Mouse (Mus musculus) limb, embryonic 11.5 days (tissue): ENCODE data around the gene Pde7b. TPM values are rescaled to one million over a fixed set of nuclear protein-coding genes. Genes with fewer than 3 reads are reported as not detected.
"Not testable (repeated sequence)": the region's sequence is repeated elsewhere in the genome, so short reads cannot be mapped to it uniquely, and the experiment has no call there.

Experiments
- ATAC-seq: fragments of 200-750 bp; cut with Nextera tagmentation; 2 replicates; pipeline ENCODE4 v1.8.0; 2017; ENCODE audit warnings: low read depth; ENCODE audit not compliant: insufficient number of reproducible peaks, low FRiP score, low TSS enrichment
- DNase-seq: peaks from one replicate; pipeline ENCODE4 v3.0.0-alpha.2; 2015; ENCODE audit warnings: low spot score
- H3K27ac ChIP-seq: fragments of 300-500 bp; sonication (generic); replicated peaks from 2 replicates; pipeline ENCODE4 v1.5.1; 2014; ENCODE audit warnings: low read depth, mild to moderate bottlenecking, low read length
- H3K27me3 ChIP-seq: fragments of 300-500 bp; sonication (generic); 2 replicates; pipeline ENCODE4 v1.6.1; 2014; ENCODE audit warnings: mild to moderate bottlenecking, low read length, mixed read lengths; ENCODE audit not compliant: control insufficient read depth, insufficient read depth
- H3K36me3 ChIP-seq: fragments of 300-500 bp; sonication (generic); 2 replicates; pipeline ENCODE4 v1.6.1; 2014; ENCODE audit warnings: mild to moderate bottlenecking, low read length, moderate library complexity, mixed read lengths; ENCODE audit not compliant: control insufficient read depth, insufficient read depth
- H3K4me1 ChIP-seq: fragments of 300-500 bp; sonication (generic); 2 replicates; pipeline ENCODE4 v1.6.1; 2014; ENCODE audit warnings: low read length, mixed read lengths; ENCODE audit not compliant: control insufficient read depth, insufficient read depth
- H3K4me2 ChIP-seq: fragments of 300-500 bp; sonication (generic); 2 replicates; pipeline ENCODE4 v1.6.1; 2014; ENCODE audit warnings: low read depth, mild to moderate bottlenecking, moderate library complexity; ENCODE audit not compliant: severe bottlenecking
- H3K4me3 ChIP-seq: fragments of 300-500 bp; sonication (generic); 2 replicates; pipeline ENCODE4 v1.5.1; 2014; ENCODE audit warnings: low read depth, low read length
- H3K9ac ChIP-seq: fragments of 300-500 bp; sonication (generic); 2 replicates; pipeline ENCODE4 v1.6.1; 2014; ENCODE audit warnings: mild to moderate bottlenecking, low read length
- H3K9me3 ChIP-seq: fragments of 300-500 bp; sonication (generic); 2 replicates; pipeline ENCODE4 v1.6.1; 2016; ENCODE audit warnings: low read length; ENCODE audit not compliant: control insufficient read depth
- WGBS: fragments of 180-500 bp; shearing (Covaris S2); extraction: QIAGEN DNeasy Blood & Tissue Kit; methylation state at CpG from one replicate; pipeline ENCODE4 v1.1.7; 2014; 5-methylcytosine and 5-hydroxymethylcytosine counted together
- polyA plus RNA-seq: library from polyadenylated mRNA; unstranded; fragments of >200 nt; fragmentation: Nextera tagmentation; extraction: Ambion mirVana; gene quantifications from 2 replicates; pipeline ENCODE4 v1.2.1, GENCODE M21; 2014

The Pde7b gene
- polyA plus RNA-seq, 1 experiment from 2014 or later = 2.3 TPM

GRCm38 (mm10) chr10:20517756-20518528 is 206.9 kb downstream of the Pde7b start:
- not testable (repeated sequence) for H3K36me3 ChIP-seq, H3K9ac ChIP-seq, DNase-seq, H3K27ac ChIP-seq, ATAC-seq, H3K9me3 ChIP-seq, H3K4me1 ChIP-seq, H3K4me3 ChIP-seq, H3K27me3 ChIP-seq, H3K4me2 ChIP-seq
- WGBS = 68% methylated on average over 9 of the region's 9 CpGs

- H3K4me2 ChIP-seq = no peak overlapping the region
- H3K4me3 ChIP-seq = no peak overlapping the region
- no peaks in the 10 kb centered on the region; the same call in 1 of the 2 replicates for H3K4me1 ChIP-seq
- no peak overlapping the region for H3K27ac ChIP-seq
- DNase-seq (no peak), ATAC-seq (no peak)
- 89% methylated on average over 4 of the region's 4 CpGs for WGBS
- no peak overlapping the region for H3K9ac ChIP-seq
- no peaks in the 10 kb centered on the region for H3K27me3 ChIP-seq
- H3K36me3 ChIP-seq = no peaks in the 10 kb centered on the region
- no peaks in the 10 kb centered on the region for H3K9me3 ChIP-seq
Observed at GRCm38 (mm10) chr10:20513891-20514290, 211.0 kb downstream of the Pde7b start.

- Histone ChIP-seq H3K4me3 (no peak overlapping the region), H3K4me2 (no peak overlapping the region), H3K9ac (no peak overlapping the region), H3K27me3 (no peaks in the 10 kb centered on the region), H3K27ac (no peak overlapping the region), H3K36me3 (no peaks in the 10 kb centered on the region), H3K9me3 (no peaks in the 10 kb centered on the region), H3K4me1 (no peaks in the 10 kb centered on the region; the same call in 1 of the 2 replicates)
- DNase-seq (no peak), ATAC-seq (no peak)
- 93% methylated on average over 5 of the region's 5 CpGs for WGBS
Observed at GRCm38 (mm10) chr10:20513461-20513860, 211.4 kb downstream of the Pde7b start.

GRCm38 (mm10) chr10:20509819-20510218 is 215.1 kb downstream of the Pde7b start:
- Histone ChIP-seq H3K4me2 (no peak overlapping the region), H3K36me3 (no peaks in the 10 kb centered on the region), H3K27ac (no peak overlapping the region), H3K9me3 (no peaks in the 10 kb centered on the region), H3K4me3 (no peak overlapping the region), H3K27me3 (no peaks in the 10 kb centered on the region), H3K9ac (no peak overlapping the region), H3K4me1 (peaks cover 5% of the 10 kb centered on the region; the same call in 1 of the 2 replicates)
- DNase-seq = peak; percentile 11
- no peak for ATAC-seq
- 71% methylated on average over 4 of the region's 4 CpGs for WGBS

- ATAC-seq (no peak), DNase-seq (no peak)
- Histone ChIP-seq H3K27ac (no peak overlapping the region), H3K4me3 (no peak overlapping the region), H3K4me2 (no peak overlapping the region), H3K9ac (no peak overlapping the region), H3K9me3 (no peaks in the 10 kb centered on the region), H3K27me3 (no peaks in the 10 kb centered on the region), H3K36me3 (no peaks in the 10 kb centered on the region), H3K4me1 (peaks cover 5% of the 10 kb centered on the region; the same call in 1 of the 2 replicates)
- WGBS = 61% methylated on average over 3 of the region's 3 CpGs
Observed at GRCm38 (mm10) chr10:20508497-20508896, 216.4 kb downstream of the Pde7b start.

- 55% methylated on average over 9 of the region's 9 CpGs for WGBS
- peak; percentile 39 for DNase-seq
Observed at GRCm38 (mm10) chr10:20507732-20508412, 217.0 kb downstream of the Pde7b start.

GRCm38 (mm10) chr10:20507069-20507468 is 217.8 kb downstream of the Pde7b start:
- H3K4me1 ChIP-seq = peaks cover 5% of the 10 kb centered on the region; the same call in 1 of the 2 replicates
- no peaks in the 10 kb centered on the region for H3K9me3 ChIP-seq
- no peak overlapping the region for H3K4me3 ChIP-seq
- H3K4me2 ChIP-seq = no peak overlapping the region
- H3K36me3 ChIP-seq = no peaks in the 10 kb centered on the region
- DNase-seq = peak; percentile 18
- no peak overlapping the region for H3K27ac ChIP-seq
- H3K27me3 ChIP-seq = no peaks in the 10 kb centered on the region
- ATAC-seq = no peak
- H3K9ac ChIP-seq = no peak overlapping the region
- WGBS = 80% methylated on average over 2 of the region's 2 CpGs

More at GRCm38 (mm10) chr10:20507732-20508412, 217.0 kb downstream of the Pde7b start:
- H3K4me1 ChIP-seq = peaks cover 5% of the 10 kb centered on the region; the same call in 1 of the 2 replicates
- no peaks in the 10 kb centered on the region for H3K9me3 ChIP-seq
- no peak overlapping the region for H3K4me2 ChIP-seq
- H3K4me3 ChIP-seq = no peak overlapping the region
- H3K36me3 ChIP-seq = no peaks in the 10 kb centered on the region
- H3K27ac ChIP-seq = no peak overlapping the region
- ATAC-seq = no peak
- no peak overlapping the region for H3K9ac ChIP-seq
- no peaks in the 10 kb centered on the region for H3K27me3 ChIP-seq

- ATAC-seq (no peak), DNase-seq (peak; percentile 22)
- Histone ChIP-seq H3K4me2 (no peak overlapping the region), H3K36me3 (no peaks in the 10 kb centered on the region), H3K9me3 (no peaks in the 10 kb centered on the region), H3K27me3 (no peaks in the 10 kb centered on the region), H3K9ac (no peak overlapping the region), H3K4me3 (no peak overlapping the region), H3K27ac (no peak overlapping the region), H3K4me1 (peaks cover 5% of the 10 kb centered on the region; the same call in 1 of the 2 replicates)
- 70% methylated on average over 10 of the region's 10 CpGs for WGBS
Observed at GRCm38 (mm10) chr10:20505454-20505853, 219.4 kb downstream of the Pde7b start.
